Mouse (Mus musculus) heart, embryonic 14.5 days (tissue): ENCODE results near the gene Myo10. TPM values are rescaled to one million over a fixed set of nuclear protein-coding genes. Genes with fewer than 3 reads are reported as not detected.

Source experiments
- ATAC-seq: fragments of 200-750 bp; cut with Nextera tagmentation; 2 replicates; pipeline ENCODE4 v1.8.0; 2017; ENCODE audit warnings: low read depth, moderate TSS enrichment; ENCODE audit not compliant: insufficient number of reproducible peaks, insufficient read depth, low FRiP score
- H3K27ac ChIP-seq, 2 experiments: fragments of 200-500 bp in 1 of 2; fragments of 300-500 bp in 1 of 2; sonication (generic) in 1 of 2; replicated peaks in 1 of 2; 2 replicates each; pipeline ENCODE4 v1.5.1; 2012 to 2014; ENCODE audit warnings: low read depth in 2 of 2, low read length in 2 of 2, control low read depth in 1 of 2, mild to moderate bottlenecking in 1 of 2, mixed read lengths in 1 of 2; ENCODE audit not compliant: control insufficient read depth in 1 of 2, insufficient read depth in 1 of 2
- H3K27me3 ChIP-seq: fragments of 300-500 bp; sonication (generic); 2 replicates; pipeline ENCODE4 v1.6.1; 2014; ENCODE audit warnings: mild to moderate bottlenecking, low read length, control low read depth; ENCODE audit not compliant: control insufficient read depth, insufficient read depth
- H3K36me3 ChIP-seq: fragments of 300-500 bp; sonication (generic); 2 replicates; pipeline ENCODE4 v1.6.1; 2014; ENCODE audit warnings: mild to moderate bottlenecking, control low read depth, low read length, mixed read lengths; ENCODE audit not compliant: control insufficient read depth, insufficient read depth
- H3K4me1 ChIP-seq, 2 experiments: fragments of 200-500 bp in 1 of 2; fragments of 300-500 bp in 1 of 2; sonication (generic) in 1 of 2; 2 replicates each; pipeline ENCODE4 v1.6.1; 2012 to 2014; ENCODE audit warnings: low read length in 2 of 2, control low read depth in 1 of 2, mixed read lengths in 1 of 2; ENCODE audit not compliant: control insufficient read depth in 2 of 2, insufficient read depth in 2 of 2
- H3K4me2 ChIP-seq: fragments of 300-500 bp; sonication (generic); 2 replicates; pipeline ENCODE4 v1.6.1; 2014; ENCODE audit warnings: mild to moderate bottlenecking, low read length
- H3K4me3 ChIP-seq, 2 experiments: fragments of 200-500 bp in 1 of 2; fragments of 300-500 bp in 1 of 2; sonication (generic) in 1 of 2; 2 replicates each; pipeline ENCODE4 v1.5.1; 2012 to 2014; ENCODE audit warnings: low read length in 2 of 2, mild to moderate bottlenecking in 2 of 2, control low read depth in 1 of 2, low read depth in 1 of 2, moderate library complexity in 1 of 2; ENCODE audit not compliant: control insufficient read depth in 1 of 2, insufficient read depth in 1 of 2
- H3K9ac ChIP-seq: fragments of 300-500 bp; sonication (generic); 2 replicates; pipeline ENCODE4 v1.6.1; 2014; ENCODE audit warnings: mild to moderate bottlenecking, low read length
- H3K9me3 ChIP-seq: fragments of 300-500 bp; sonication (generic); 2 replicates; pipeline ENCODE4 v1.6.1; 2016; ENCODE audit warnings: low read length, control low read depth; ENCODE audit not compliant: control insufficient read depth
- WGBS: fragments of 180-500 bp; shearing (Covaris S2); extraction: QIAGEN DNeasy Blood & Tissue Kit; methylation state at CpG from one replicate; pipeline ENCODE4 v1.1.7; 2014; 5-methylcytosine and 5-hydroxymethylcytosine counted together
- polyA plus RNA-seq: library from polyadenylated mRNA; unstranded; fragments of >200 nt; fragmentation: Nextera tagmentation; extraction: Ambion mirVana; gene quantifications from 2 replicates; pipeline ENCODE4 v1.2.1, GENCODE M21; 2014

Gene Myo10
- polyA plus RNA-seq, 1 experiment from 2014 or later = 12.6 TPM

DNA sequence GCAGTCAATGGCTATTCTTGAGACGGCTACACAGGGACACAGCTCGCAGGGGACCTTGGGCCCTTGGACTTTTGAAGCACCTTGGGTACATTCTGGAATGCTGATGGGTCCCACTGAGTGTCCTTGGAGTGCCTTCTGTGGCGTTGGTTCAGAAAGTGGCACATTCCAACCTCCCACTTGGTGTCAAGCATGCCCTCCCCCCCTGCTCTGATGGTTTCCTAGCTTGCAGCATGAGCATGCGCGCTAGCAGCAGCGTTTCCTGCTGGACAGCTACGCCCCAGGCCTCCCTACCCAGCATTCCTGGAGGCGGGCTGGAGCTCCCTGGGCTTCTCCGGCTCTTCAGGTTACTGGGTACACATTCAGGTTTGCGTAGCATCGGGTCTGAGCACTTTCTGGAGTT lies 228.2 kb downstream of the Myo10 start:
- Histone ChIP-seq H3K9ac (no peak overlapping the region), H3K4me2 (no peak overlapping the region), H3K4me3 (no peak overlapping the region), H3K27me3 (no peaks in the 10 kb centered on the region), H3K36me3 (no peaks in the 10 kb centered on the region), H3K9me3 (no peaks in the 10 kb centered on the region), H3K4me1 (peaks cover 0 to 3% of the 10 kb centered on the region in 2 experiments; a peak in 2 of 4 replicates), H3K27ac (no peak overlapping the region)
- no peak for ATAC-seq
- 55% methylated on average over 11 of the region's 11 CpGs for WGBS

DNA sequence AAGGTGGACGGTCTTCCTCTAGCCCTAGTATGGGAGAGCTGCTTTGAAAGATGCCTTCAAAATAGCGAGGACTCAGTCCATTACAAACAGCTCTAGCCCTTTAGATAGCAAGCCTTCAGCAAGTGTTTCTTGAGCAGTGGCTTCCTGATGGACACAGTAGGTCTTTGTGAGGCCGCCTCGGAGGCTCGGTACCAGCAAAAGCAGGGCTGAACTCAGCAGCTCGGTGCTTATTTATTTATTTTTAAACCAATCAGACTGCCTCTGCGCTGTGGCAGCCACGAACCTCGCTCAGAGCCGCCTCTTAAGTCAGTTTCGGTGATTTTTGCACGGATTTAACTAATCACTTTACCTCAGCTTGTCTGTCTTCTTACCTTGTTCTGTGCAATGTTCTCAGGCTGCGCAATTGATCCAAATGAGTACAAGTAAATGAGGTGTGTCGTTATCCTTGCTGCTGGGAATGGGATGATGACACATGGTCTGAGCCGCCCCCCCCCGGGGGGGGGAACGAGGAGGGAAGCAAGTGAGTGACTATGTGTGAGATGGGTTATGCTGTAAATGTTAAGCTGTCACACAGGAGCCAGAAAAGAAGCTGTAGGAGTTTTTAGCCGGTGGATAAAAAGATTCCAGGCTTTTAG lies 232.1 kb downstream of the Myo10 start:
- no peak overlapping the region for H3K27ac ChIP-seq
- no peaks in the 10 kb centered on the region for H3K36me3 ChIP-seq
- peaks cover 4 to 5% of the 10 kb centered on the region in 2 experiments; a peak in 2 of 4 replicates for H3K4me1 ChIP-seq
- WGBS = 70% methylated on average over 18 of the region's 18 CpGs
- no peak overlapping the region for H3K9ac ChIP-seq
- no peaks in the 10 kb centered on the region for H3K27me3 ChIP-seq
- ATAC-seq = no peak
- no peak overlapping the region for H3K4me3 ChIP-seq
- H3K9me3 ChIP-seq = no peaks in the 10 kb centered on the region
- H3K4me2 ChIP-seq = no peak overlapping the region

DNA sequence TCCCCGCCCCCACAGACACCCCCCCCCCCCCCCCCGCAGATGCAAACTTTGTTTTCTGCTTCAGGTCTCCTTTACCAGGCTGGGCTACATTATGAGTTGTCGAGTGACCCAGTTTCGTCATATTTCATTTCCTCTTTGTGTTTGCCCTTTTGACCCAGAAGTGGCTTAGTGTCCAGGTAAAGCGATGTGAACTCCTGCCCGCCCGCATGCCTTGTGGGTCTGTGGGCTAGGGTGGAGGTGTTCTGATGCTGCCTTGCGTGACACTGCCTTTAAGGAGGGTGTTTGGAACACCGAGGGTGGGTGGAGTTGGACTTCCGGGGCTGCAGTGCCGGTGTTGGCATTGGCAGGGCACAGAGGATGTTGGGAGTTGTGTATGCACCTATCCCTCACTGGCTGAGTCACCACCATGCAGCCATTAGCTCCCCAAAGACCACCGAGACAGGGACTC lies 236.3 kb downstream of the Myo10 start:
- H3K4me2 ChIP-seq = no peak overlapping the region
- ATAC-seq = no peak
- H3K9me3 ChIP-seq = no peaks in the 10 kb centered on the region
- no peaks in the 10 kb centered on the region for H3K27me3 ChIP-seq
- H3K36me3 ChIP-seq = no peaks in the 10 kb centered on the region
- H3K4me1 ChIP-seq = peaks cover 2 to 4% of the 10 kb centered on the region in 2 experiments; a peak in 1 of 4 replicates
- no peak overlapping the region for H3K9ac ChIP-seq
- no peak overlapping the region for H3K27ac ChIP-seq
- WGBS = 58% methylated on average over 12 of the region's 12 CpGs
- no peak overlapping the region for H3K4me3 ChIP-seq

DNA sequence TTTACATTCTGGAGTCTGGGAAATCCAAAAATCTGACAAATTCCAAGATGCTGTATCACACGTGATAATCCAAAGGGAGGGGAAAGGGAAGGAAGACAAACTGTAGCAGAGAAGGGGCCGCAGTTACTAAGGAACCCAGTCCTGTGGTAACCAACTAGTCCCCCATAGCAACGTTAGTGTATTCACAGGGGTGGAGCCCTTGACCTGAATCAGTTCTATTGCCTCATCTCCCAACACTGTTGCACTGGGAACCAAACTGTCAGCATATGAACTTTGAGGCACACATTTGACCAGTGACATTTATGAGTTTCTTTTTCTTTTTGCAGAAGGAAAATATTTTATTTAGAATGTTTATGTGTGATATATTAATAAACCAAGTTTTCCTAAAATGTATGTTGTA lies 237.1 kb downstream of the Myo10 start:
- no peak for ATAC-seq
- Histone ChIP-seq H3K9me3 (no peaks in the 10 kb centered on the region), H3K4me2 (no peak overlapping the region), H3K27ac (no peak overlapping the region), H3K4me3 (no peak overlapping the region), H3K4me1 (peaks cover 2 to 4% of the 10 kb centered on the region in 2 experiments; a peak in 1 of 4 replicates), H3K27me3 (no peaks in the 10 kb centered on the region), H3K36me3 (no peaks in the 10 kb centered on the region), H3K9ac (no peak overlapping the region)
- WGBS = 64% methylated on average over 3 of the region's 3 CpGs

DNA sequence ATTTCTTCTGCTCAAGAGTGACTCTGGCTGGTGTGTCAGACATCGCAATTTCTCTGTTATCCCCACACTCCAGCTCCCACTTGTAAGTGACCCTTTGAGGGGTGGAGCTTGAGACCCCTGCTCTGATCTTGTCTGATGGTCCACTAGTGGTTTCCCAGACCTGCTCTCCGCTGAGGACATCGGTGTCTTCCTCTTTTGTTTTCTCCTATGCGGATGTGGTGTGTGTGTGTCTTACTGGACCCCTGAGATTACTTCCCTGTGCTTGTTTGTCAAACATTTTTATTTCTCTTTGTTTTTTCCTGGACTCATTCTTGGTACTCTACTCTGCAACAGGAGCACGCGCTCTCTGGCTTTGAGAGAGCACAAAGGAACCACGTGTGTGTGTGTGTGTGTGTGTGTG lies 239.6 kb downstream of the Myo10 start:
- Histone ChIP-seq H3K27ac (no peak overlapping the region), H3K9me3 (no peaks in the 10 kb centered on the region), H3K4me3 (no peak overlapping the region), H3K36me3 (no peaks in the 10 kb centered on the region), H3K27me3 (no peaks in the 10 kb centered on the region), H3K9ac (no peak overlapping the region), H3K4me1 (peaks cover 6 to 13% of the 10 kb centered on the region in 2 experiments), H3K4me2 (no peak overlapping the region)
- ATAC-seq = no peak
- WGBS = 81% methylated on average over 7 of the region's 7 CpGs

Other genes starting within 250 kb of the Myo10 start
- 6.5 and 9.4 TPM in 2 replicates for gene Basp1, start 208.8 kb upstream of the Myo10 start, polyA plus RNA-seq
- 76.8 and 82.5 TPM in 2 replicates for gene Retreg1, start 220.7 kb downstream of the Myo10 start, polyA plus RNA-seq